Mouse (Mus musculus) thymus, adult 2 months (tissue): ENCODE results near the gene Shisa9.

Source experiments
- CTCF ChIP-seq: fragments of 200-500 bp; IDR thresholded peaks from 2 replicates; pipeline ENCODE4 v1.5.1; 2012; ENCODE audit warnings: mild to moderate bottlenecking, control low read depth, low read length, moderate library complexity, borderline replicate concordance; ENCODE audit not compliant: control insufficient read depth, poor library complexity, insufficient read depth; ENCODE audit errors: extremely low read depth
- POLR2A ChIP-seq: fragments of 200-500 bp; IDR thresholded peaks from 2 replicates; pipeline ENCODE4 v1.6.1; 2012; ENCODE audit warnings: mild to moderate bottlenecking, low read length, control low read depth, moderate library complexity; ENCODE audit not compliant: control insufficient read depth, poor library complexity, insufficient read depth; ENCODE audit errors: extremely low read depth

GRCm38 (mm10) chr16:12315627-12316026 lies 331.7 kb downstream of the Shisa9 start:
- TF ChIP-seq CTCF = no peak
- TF ChIP-seq POLR2A = no peak
